Mouse (Mus musculus) olfactory bulb, adult 2 months (tissue): ENCODE data around the gene Lamc2.

Experiments used
- CTCF ChIP-seq: fragments of 200-500 bp; IDR thresholded peaks from 2 replicates; pipeline ENCODE4 v1.5.1; 2012; ENCODE audit warnings: low read depth, mild to moderate bottlenecking, low read length, moderate library complexity; ENCODE audit not compliant: insufficient read depth
- POLR2A ChIP-seq: fragments of 200-500 bp; IDR thresholded peaks from 2 replicates; pipeline ENCODE4 v1.6.1; 2012; ENCODE audit warnings: mild to moderate bottlenecking, low read depth, low read length, moderate library complexity; ENCODE audit not compliant: insufficient read depth

- TF ChIP-seq CTCF, result no peak
- no peak for TF ChIP-seq POLR2A
Measured at GRCm38 (mm10) chr1:153125287-153126275, 60.7 kb downstream of the Lamc2 start.
